Mouse (Mus musculus): ENCODE data around the gene Nek7.

GRCm38 (mm10) chr1:138628919-138629318 lies 9.0 kb upstream of the Nek7 start:
- TF ChIP-seq GATA1 (IDR thresholded peaks at IDR 0.05; ENCODE audit: low read length) (no peak), TAL1 (IDR thresholded peaks at IDR 0.05; ENCODE audit: low read length) (no peak)
